Mouse (Mus musculus): ENCODE results near the gene Cln6.

DNA sequence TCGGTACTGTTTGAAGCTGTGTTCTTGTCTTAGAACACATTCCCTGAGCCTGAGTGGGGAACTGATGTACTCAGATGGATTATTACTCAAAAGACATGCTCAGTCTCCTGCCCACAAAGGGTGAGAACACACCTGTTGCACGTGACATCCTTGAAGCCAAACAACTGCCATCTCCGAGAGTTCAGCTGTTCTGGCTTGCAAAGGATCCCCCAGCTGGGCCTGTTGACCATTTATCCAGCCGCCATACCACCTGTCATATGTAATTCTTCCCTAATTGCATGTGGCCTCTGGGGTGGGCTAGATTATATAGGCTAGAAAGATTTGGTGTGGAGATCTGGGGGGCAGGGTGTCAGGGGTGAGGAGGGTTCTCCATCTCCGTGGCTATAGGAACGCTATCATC lies 17.8 kb upstream of the Cln6 start:
- TF ChIP-seq CTCF (IDR thresholded peaks at IDR 0.05; ENCODE audit: low read depth) (no peak), EP300 (IDR thresholded peaks at IDR 0.05; ENCODE audit: low read depth) (no peak)

Data from liver, postnatal 0 days (tissue).